ENCODE assay signal across 21 mouse cellular contexts in genomic region chr7:138942301-138942700, GRCm38 (mm10). TPM values are rescaled to one million over a fixed set of nuclear protein-coding genes. Genes with fewer than 3 reads are reported as not detected.
DNase-seq lines count a peak whose midpoint lies in the region; ATAC-seq and TF ChIP-seq lines count a peak whose summit lies in the region.
"Had no signal": no experiment of that assay in that cellular context is flagged by ENCODE, and none has a peak within 500 bp of the region (broad histone marks: within the 10 kb centered on the region; RNA-seq: fewer than 3 reads in every experiment).

No protein-coding gene starts in this region.

- WGBS in hindbrain, postnatal 0 days = 86% methylated on average over 1 of the region's 1 CpGs
- 88% methylated on average over 1 of the region's 1 CpGs for whole genome bisulfite sequencing in hindbrain, embryonic 16.5 days
- 93% methylated on average over 1 of the region's 1 CpGs for WGBS in midbrain, postnatal 0 days
- 71% methylated on average over 1 of the region's 1 CpGs for WGBS in midbrain, embryonic 11.5 days

- no peak overlapping the region; the same call in 1 of the 2 replicates for H3K9ac ChIP-seq in hindbrain, postnatal 0 days (replicated peaks; ENCODE audit: low read length)
- H3K9ac ChIP-seq in hindbrain, embryonic 16.5 days (ENCODE audit: low read depth, low read length) = no peak overlapping the region
- no peak overlapping the region for H3K9ac ChIP-seq in midbrain, postnatal 0 days (replicated peaks; ENCODE audit: low read length, poor library complexity, severe bottlenecking)
- no peak overlapping the region for H3K9ac ChIP-seq in midbrain, embryonic 11.5 days (ENCODE audit: low read length)
- H3K9ac ChIP-seq: heart, embryonic 15.5 days had no signal

- H3K27me3 ChIP-seq in hindbrain, postnatal 0 days (ENCODE audit: insufficient read depth, low read length) = no peaks in the 10 kb centered on the region
- H3K27me3 ChIP-seq in hindbrain, embryonic 16.5 days (replicated peaks; ENCODE audit: control insufficient read depth, insufficient read depth, low read length) = peaks cover 8% of the 10 kb centered on the region
- H3K27me3 ChIP-seq in midbrain, postnatal 0 days (ENCODE audit: insufficient read depth, low read length) = peaks cover 18% of the 10 kb centered on the region; the same call in 1 of the 2 replicates
- H3K27me3 ChIP-seq in midbrain, embryonic 11.5 days (ENCODE audit: control insufficient read depth, insufficient read depth, low read length) = peaks cover 42% of the 10 kb centered on the region

- peak overlapping the region; percentile 88; the same call in 1 of the 2 replicates for H3K27ac ChIP-seq in hindbrain, postnatal 0 days
- no peak overlapping the region for H3K27ac ChIP-seq in hindbrain, embryonic 16.5 days (ENCODE audit: low read depth, low read length)
- H3K27ac ChIP-seq in midbrain, postnatal 0 days (ENCODE audit: low read depth, low read length) = peak overlapping the region; percentile 92; the same call in 1 of the 2 replicates
- no peak overlapping the region for H3K27ac ChIP-seq in midbrain, embryonic 11.5 days (ENCODE audit: low read depth, low read length)
- H3K27ac ChIP-seq: embryonic facial prominence, embryonic 10.5 days; heart, adult 2 months; heart, embryonic 15.5 days; hindbrain, embryonic 14.5 days had no signal

- H3K4me1 ChIP-seq in hindbrain, postnatal 0 days (ENCODE audit: insufficient read depth, low read length) = peaks cover 6% of the 10 kb centered on the region; the same call in 1 of the 2 replicates
- peaks cover 4% of the 10 kb centered on the region; the same call in 1 of the 2 replicates for H3K4me1 ChIP-seq in hindbrain, embryonic 16.5 days (ENCODE audit: control insufficient read depth, insufficient read depth, low read depth, low read length)
- H3K4me1 ChIP-seq in midbrain, postnatal 0 days (ENCODE audit: insufficient read depth, low read length) = no peaks in the 10 kb centered on the region
- peaks cover 5% of the 10 kb centered on the region for H3K4me1 ChIP-seq in midbrain, embryonic 11.5 days (ENCODE audit: control insufficient read depth, insufficient read depth, low read length)

- ATAC-seq in hindbrain, postnatal 0 days = no peak
- ATAC-seq in hindbrain, embryonic 16.5 days = no peak
- no peak for ATAC-seq in midbrain, postnatal 0 days (ENCODE audit: low FRiP score)
- ATAC-seq in midbrain, embryonic 11.5 days (ENCODE audit: low FRiP score) = no peak
- ATAC-seq: CD4-positive, CD25-positive, alpha-beta regulatory T cell, adult 4 months; forebrain, embryonic 16.5 days had no signal

- peak overlapping the region; percentile 70 for H3K4me2 ChIP-seq in hindbrain, postnatal 0 days (ENCODE audit: low read depth, low read length)
- no peak overlapping the region; the same call in 1 of the 2 replicates for H3K4me2 ChIP-seq in hindbrain, embryonic 16.5 days (ENCODE audit: low read length)
- peak overlapping the region; percentile 65 for H3K4me2 ChIP-seq in midbrain, postnatal 0 days (ENCODE audit: low read depth, low read length, poor library complexity, severe bottlenecking)
- no peak overlapping the region for H3K4me2 ChIP-seq in midbrain, embryonic 11.5 days
- H3K4me2 ChIP-seq: heart, embryonic 11.5 days; heart, embryonic 15.5 days had no signal

- no peak overlapping the region for H3K4me3 ChIP-seq in hindbrain, postnatal 0 days (ENCODE audit: low read length)
- H3K4me3 ChIP-seq in hindbrain, embryonic 16.5 days (ENCODE audit: low read length) = no peak overlapping the region
- H3K4me3 ChIP-seq in midbrain, postnatal 0 days (ENCODE audit: low read depth, low read length) = peak overlapping the region; percentile 75; the same call in 1 of the 2 replicates
- H3K4me3 ChIP-seq in midbrain, embryonic 11.5 days (ENCODE audit: low read depth, low read length) = no peak overlapping the region
- H3K4me3 ChIP-seq: embryonic facial prominence, embryonic 10.5 days; heart, adult 2 months; heart, embryonic 15.5 days had no signal

- H3K9me3 ChIP-seq in hindbrain, postnatal 0 days (ENCODE audit: low read length) = no peaks in the 10 kb centered on the region
- no peaks in the 10 kb centered on the region for H3K9me3 ChIP-seq in hindbrain, embryonic 16.5 days (ENCODE audit: control insufficient read depth, low read length)
- H3K9me3 ChIP-seq in midbrain, postnatal 0 days (ENCODE audit: low read length) = no peaks in the 10 kb centered on the region
- H3K9me3 ChIP-seq in midbrain, embryonic 11.5 days (ENCODE audit: control insufficient read depth, low read length) = no peaks in the 10 kb centered on the region
- H3K9me3 ChIP-seq: embryonic facial prominence, embryonic 10.5 days; heart, embryonic 15.5 days had no signal

- DNase-seq in adrenal gland, adult 2 months = peak; percentile 33
- DNase-seq in adrenal gland, adult 8-10 months = no peak
- peak; percentile 40 for DNase-seq in cerebellum, adult 9-10 months
- DNase-seq in cerebellum, adult 11 months = no peak
- DNase-seq in hindbrain, postnatal 0 days (ENCODE audit: low spot score) = no peak
- no peak for DNase-seq in midbrain, postnatal 0 days (ENCODE audit: low spot score)
- DNase-seq in midbrain, embryonic 11.5 days (ENCODE audit: low spot score, missing footprints) = no peak
- DNase-seq: B cell, adult 2 months; gastrocnemius, postnatal 14 days; heart, adult 2 months; heart, postnatal 14 days; kidney, adult 11 months had no signal

- no peak for TF ChIP-seq CTCF in hindbrain, postnatal 0 days (IDR thresholded peaks at IDR 0.05; ENCODE audit: low read depth)
- TF ChIP-seq CTCF in midbrain, postnatal 0 days (IDR thresholded peaks at IDR 0.05) = no peak

- no peaks in the 10 kb centered on the region for H3K36me3 ChIP-seq in hindbrain, postnatal 0 days (ENCODE audit: insufficient read depth, low read length)
- no peaks in the 10 kb centered on the region for H3K36me3 ChIP-seq in hindbrain, embryonic 16.5 days (ENCODE audit: control insufficient read depth, insufficient read depth, low read length)
- H3K36me3 ChIP-seq in midbrain, postnatal 0 days (ENCODE audit: insufficient read depth, low read length) = no peaks in the 10 kb centered on the region
- no peaks in the 10 kb centered on the region for H3K36me3 ChIP-seq in midbrain, embryonic 11.5 days (ENCODE audit: control insufficient read depth, insufficient read depth, low read length)
- H3K36me3 ChIP-seq: embryonic facial prominence, embryonic 10.5 days; G1E; heart, embryonic 15.5 days had no signal

RNA-seq across cellular contexts. Expression of gene Jakmip3, which starts 1.8 kb away (rescaled TPM):
- total RNA-seq in adrenal gland, adult 2 months (2021) = 1 to 10 TPM; 5.2 to 7.3 TPM
- 3.4 and 6.9 TPM in 2 replicates for polyA plus RNA-seq in adrenal gland, adult 2 months (2012; rRNA removed)
- 10 to 100 TPM in 2 of 4 experiments, 1 to 10 TPM in 2; 4.4 to 13.1 (median 8.8) TPM for total RNA-seq in adrenal gland, adult 8-10 months (2022)
- total RNA-seq in hindbrain, postnatal 0 days (2014; rRNA removed) = 12.4 and 13.6 TPM in 2 replicates
- 7.6 and 8.2 TPM in 2 replicates for polyA plus RNA-seq in hindbrain, postnatal 0 days (2015; fragmentation: Nextera tagmentation; extraction: Ambion mirVana)
- 11.0 and 12.5 TPM in 2 replicates for polyA plus RNA-seq in hindbrain, embryonic 16.5 days (2015; fragmentation: Nextera tagmentation; extraction: Ambion mirVana)
- 17.4 and 19.6 TPM in 2 replicates for total RNA-seq in midbrain, postnatal 0 days (2014; rRNA removed)
- polyA plus RNA-seq in midbrain, postnatal 0 days (2015; fragmentation: Nextera tagmentation; extraction: Ambion mirVana) = 8.1 and 8.5 TPM in 2 replicates
- polyA plus RNA-seq in midbrain, embryonic 11.5 days (2014; fragmentation: Nextera tagmentation; extraction: Ambion mirVana) = 0.59 and 0.87 TPM in 2 replicates
- total RNA-seq: gastrocnemius, postnatal 14 days; hematopoietic stem cell, adult 5-6 weeks had no signal
- polyA plus RNA-seq: CD4-positive, CD25-positive, alpha-beta regulatory T cell, adult 4 months; G1E; heart, embryonic 15.5 days had no signal

RNA-seq across cellular contexts. Expression of gene Bnip3, which starts 33.0 kb away (rescaled TPM):
- total RNA-seq in adrenal gland, adult 2 months (2021) = 100 to 1,000 TPM; 220 to 303 TPM
- polyA plus RNA-seq in adrenal gland, adult 2 months (2012; rRNA removed) = 107 and 126 TPM in 2 replicates
- total RNA-seq in adrenal gland, adult 8-10 months (2022) = 100 to 1,000 TPM; 109 to 258 (median 200) TPM
- 115 and 170 TPM in 2 replicates for total RNA-seq in hindbrain, postnatal 0 days (2014; rRNA removed)
- 162 and 163 TPM in 2 replicates for polyA plus RNA-seq in hindbrain, postnatal 0 days (2015; fragmentation: Nextera tagmentation; extraction: Ambion mirVana)
- 118 and 142 TPM in 2 replicates for polyA plus RNA-seq in hindbrain, embryonic 16.5 days (2015; fragmentation: Nextera tagmentation; extraction: Ambion mirVana)
- 227 and 231 TPM in 2 replicates for total RNA-seq in midbrain, postnatal 0 days (2014; rRNA removed)
- 142 and 147 TPM in 2 replicates for polyA plus RNA-seq in midbrain, postnatal 0 days (2015; fragmentation: Nextera tagmentation; extraction: Ambion mirVana)
- 80.0 and 86.1 TPM in 2 replicates for polyA plus RNA-seq in midbrain, embryonic 11.5 days (2014; fragmentation: Nextera tagmentation; extraction: Ambion mirVana)

Comparison
In these comparisons a context has a peak if more than half of its experiments do, and no peak if none do; other contexts are left out.
1. DNase-seq: peak in adrenal gland, adult 2 months (single experiment) and cerebellum, adult 9-10 months (single experiment); none in adrenal gland, adult 8-10 months (single experiment), cerebellum, adult 11 months (single experiment), hindbrain, postnatal 0 days (single experiment), midbrain, postnatal 0 days (single experiment) and midbrain, embryonic 11.5 days (single experiment).
2. H3K27ac ChIP-seq: peak in hindbrain, postnatal 0 days (single experiment) and midbrain, postnatal 0 days (single experiment); none in hindbrain, embryonic 16.5 days (single experiment) and midbrain, embryonic 11.5 days (single experiment).
3. H3K4me2 ChIP-seq: peak in hindbrain, postnatal 0 days (single experiment) and midbrain, postnatal 0 days (single experiment); none in hindbrain, embryonic 16.5 days (single experiment) and midbrain, embryonic 11.5 days (single experiment).